ENCODE assay signal across 16 mouse cellular contexts in the genomic region with DNA sequence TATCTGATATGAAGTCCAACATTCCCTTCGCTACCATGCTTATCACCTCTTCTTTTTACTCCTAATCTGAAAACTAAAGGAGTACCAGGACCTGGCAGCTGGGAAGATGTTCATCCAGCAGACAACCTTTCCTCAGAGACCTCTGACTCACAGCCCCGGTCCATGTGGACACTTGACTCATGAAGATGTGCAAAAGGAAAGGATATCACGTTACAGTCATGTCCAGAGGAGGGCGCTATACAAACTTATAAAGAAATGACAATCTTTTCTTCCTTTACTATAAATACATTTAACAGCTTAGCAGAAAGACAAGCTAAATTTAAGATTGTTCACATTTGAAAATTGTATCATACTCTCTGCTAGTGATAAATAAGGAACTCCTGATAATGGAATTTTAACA. TPM values are rescaled to one million over a fixed set of nuclear protein-coding genes. Genes with fewer than 3 reads are reported as not detected.
A peak's percentile ranks its signal among the peaks of the same experiment; 100 is the strongest.
DNase-seq lines count a peak whose midpoint lies in the region; ATAC-seq and TF ChIP-seq lines count a peak whose summit lies in the region.
"Had no signal": no experiment of that assay in that cellular context is flagged by ENCODE, and none has a peak within 500 bp of the region (broad histone marks: within the 10 kb centered on the region; RNA-seq: fewer than 3 reads in every experiment).

No protein-coding gene starts in this region.

- no peak overlapping the region for H3K4me2 ChIP-seq in embryonic facial prominence, embryonic 11.5 days (ENCODE audit: low read depth, low read length)
- H3K4me2 ChIP-seq in lung, postnatal 0 days (replicated peaks; ENCODE audit: low read depth, low read length) = no peak overlapping the region
- H3K4me2 ChIP-seq: embryonic facial prominence, embryonic 15.5 days; heart, embryonic 13.5 days; midbrain, embryonic 15.5 days had no signal

- H3K36me3 ChIP-seq in embryonic facial prominence, embryonic 11.5 days (replicated peaks; ENCODE audit: control insufficient read depth, insufficient read depth, low read depth, low read length) = no peaks in the 10 kb centered on the region; the same call in 1 of the 2 replicates
- peaks cover 75% of the 10 kb centered on the region for H3K36me3 ChIP-seq in embryonic facial prominence, embryonic 10.5 days (replicated peaks)
- H3K36me3 ChIP-seq in lung, postnatal 0 days (ENCODE audit: insufficient read depth, low read length) = peaks cover 5% of the 10 kb centered on the region; the same call in 1 of the 2 replicates
- H3K36me3 ChIP-seq in ES-Bruce4 (ENCODE audit: control insufficient read depth, insufficient read depth, low read length, poor library complexity, severe bottlenecking) = peaks cover 6% of the 10 kb centered on the region; the same call in 1 of the 2 replicates

- no peak for ATAC-seq in embryonic facial prominence, embryonic 11.5 days (replicated peaks; ENCODE audit: insufficient number of reproducible peaks, low FRiP score, low TSS enrichment, low read depth)
- ATAC-seq in lung, postnatal 0 days = no peak
- ATAC-seq: midbrain, embryonic 15.5 days had no signal

- no peak overlapping the region for H3K27ac ChIP-seq in embryonic facial prominence, embryonic 11.5 days (replicated peaks; ENCODE audit: low read depth, low read length)
- no peak overlapping the region for H3K27ac ChIP-seq in embryonic facial prominence, embryonic 10.5 days (replicated peaks)
- no peak overlapping the region for H3K27ac ChIP-seq in lung, postnatal 0 days (ENCODE audit: low read length)
- no peak overlapping the region for H3K27ac ChIP-seq in ES-Bruce4 (ENCODE audit: insufficient read depth, low read length)
- no peak overlapping the region for H3K27ac ChIP-seq in cortical plate, adult 2 months (ENCODE audit: insufficient read depth, low read length)
- H3K27ac ChIP-seq: embryonic facial prominence, embryonic 15.5 days; heart, embryonic 13.5 days; liver, embryonic 14.5 days; midbrain, embryonic 15.5 days had no signal

- intact Hi-C loops in left cerebral cortex, postnatal 36 days (cut with DNase I) = no loop called here

- TF ChIP-seq CTCF in lung, postnatal 0 days (IDR thresholded peaks at IDR 0.05) = peak; percentile 39
- TF ChIP-seq CTCF in ES-Bruce4 (IDR thresholded peaks at IDR 0.05; ENCODE audit: low read depth, low read length) = peak; percentile 2
- TF ChIP-seq CTCF in cortical plate, adult 2 months (IDR thresholded peaks at IDR 0.05; ENCODE audit: extremely low read depth, insufficient read depth, low read length) = 0 out of 2 replicates have a peak, but pooled peaks have one; percentile 2

- H3K9ac ChIP-seq in embryonic facial prominence, embryonic 11.5 days (replicated peaks; ENCODE audit: low read length) = no peak overlapping the region
- H3K9ac ChIP-seq in lung, postnatal 0 days (replicated peaks; ENCODE audit: low read depth) = no peak overlapping the region
- H3K9ac ChIP-seq in ES-Bruce4 (ENCODE audit: low read depth, poor library complexity, severe bottlenecking) = no peak overlapping the region
- H3K9ac ChIP-seq: embryonic facial prominence, embryonic 15.5 days; heart, embryonic 13.5 days; liver, embryonic 14.5 days; midbrain, embryonic 15.5 days had no signal

- no peaks in the 10 kb centered on the region for H3K27me3 ChIP-seq in embryonic facial prominence, embryonic 11.5 days (ENCODE audit: control insufficient read depth, insufficient read depth, low read length)
- H3K27me3 ChIP-seq in embryonic facial prominence, embryonic 10.5 days (replicated peaks; ENCODE audit: low read depth, poor library complexity, severe bottlenecking) = no peaks in the 10 kb centered on the region
- no peaks in the 10 kb centered on the region for H3K27me3 ChIP-seq in lung, postnatal 0 days (replicated peaks; ENCODE audit: insufficient read depth, low read length)
- no peaks in the 10 kb centered on the region for H3K27me3 ChIP-seq in ES-Bruce4 (ENCODE audit: control insufficient read depth, insufficient read depth, low read length, poor library complexity, severe bottlenecking)
- H3K27me3 ChIP-seq: embryonic facial prominence, embryonic 15.5 days; heart, embryonic 13.5 days; midbrain, embryonic 15.5 days had no signal

- TF ChIP-seq EP300 in lung, postnatal 0 days (IDR thresholded peaks at IDR 0.05) = no peak
- TF ChIP-seq EP300 in ES-Bruce4 (IDR thresholded peaks at IDR 0.05; ENCODE audit: insufficient read depth, low read depth, low read length) = no peak

- no peak for TF ChIP-seq POLR2A in ES-Bruce4 (IDR thresholded peaks at IDR 0.05; ENCODE audit: insufficient read depth, low read length)
- TF ChIP-seq POLR2A in cortical plate, adult 2 months (IDR thresholded peaks at IDR 0.05; ENCODE audit: extremely low read depth, insufficient read depth, low read length) = no peak

- no peak overlapping the region for H3K4me3 ChIP-seq in embryonic facial prominence, embryonic 11.5 days (ENCODE audit: low read depth, low read length)
- H3K4me3 ChIP-seq in embryonic facial prominence, embryonic 10.5 days = no peak overlapping the region
- H3K4me3 ChIP-seq in lung, postnatal 0 days (ENCODE audit: low read depth, low read length) = no peak overlapping the region
- H3K4me3 ChIP-seq in ES-Bruce4 (ENCODE audit: low read depth, low read length) = no peak overlapping the region
- H3K4me3 ChIP-seq in cortical plate, adult 2 months (ENCODE audit: insufficient read depth, low read length) = no peak overlapping the region
- H3K4me3 ChIP-seq: embryonic facial prominence, embryonic 15.5 days; heart, embryonic 13.5 days; midbrain, embryonic 15.5 days had no signal

- DNase-seq in embryonic facial prominence, embryonic 11.5 days (ENCODE audit: low spot score) = peak; percentile 17
- DNase-seq in embryonic facial prominence, embryonic 10.5 days (ENCODE audit: low spot score) = no peak
- DNase-seq in lung, postnatal 0 days (ENCODE audit: low spot score) = peak; percentile 28
- no peak for DNase-seq in lung, postnatal 25 days (ENCODE audit: low spot score)
- DNase-seq in left cerebral cortex, postnatal 36 days (ENCODE audit: low spot score in 2 of 2) = no peak
- DNase-seq in layer of hippocampus, adult 8-10 months (ENCODE audit: low spot score in 2 of 2) = no peak
- DNase-seq: cerebellum, adult 11 months; kidney, adult 11 months; layer of hippocampus, postnatal 36 days had no signal

- 76% methylated on average over 4 of the region's 4 CpGs for WGBS in embryonic facial prominence, embryonic 11.5 days
- WGBS in embryonic facial prominence, embryonic 10.5 days = 78% methylated on average over 4 of the region's 4 CpGs
- WGBS in lung, postnatal 0 days = 76% methylated on average over 4 of the region's 4 CpGs

- no peaks in the 10 kb centered on the region for H3K4me1 ChIP-seq in embryonic facial prominence, embryonic 11.5 days (ENCODE audit: control insufficient read depth, insufficient read depth, low read length)
- H3K4me1 ChIP-seq in embryonic facial prominence, embryonic 10.5 days = no peaks in the 10 kb centered on the region
- H3K4me1 ChIP-seq in lung, postnatal 0 days (ENCODE audit: insufficient read depth, low read depth, low read length) = no peaks in the 10 kb centered on the region; the same call in 1 of the 2 replicates
- H3K4me1 ChIP-seq in ES-Bruce4 (ENCODE audit: control insufficient read depth, insufficient read depth, low read length) = no peaks in the 10 kb centered on the region
- H3K4me1 ChIP-seq in cortical plate, adult 2 months (ENCODE audit: control insufficient read depth, insufficient read depth, low read length) = no peaks in the 10 kb centered on the region; the same call in 1 of the 2 replicates
- H3K4me1 ChIP-seq: embryonic facial prominence, embryonic 15.5 days; midbrain, embryonic 15.5 days had no signal

- no peaks in the 10 kb centered on the region for H3K9me3 ChIP-seq in embryonic facial prominence, embryonic 11.5 days (replicated peaks; ENCODE audit: control insufficient read depth, low read length)
- H3K9me3 ChIP-seq in embryonic facial prominence, embryonic 10.5 days = no peaks in the 10 kb centered on the region
- H3K9me3 ChIP-seq in lung, postnatal 0 days (ENCODE audit: low read length) = no peaks in the 10 kb centered on the region
- H3K9me3 ChIP-seq in ES-Bruce4 (replicated peaks; ENCODE audit: control insufficient read depth, insufficient read depth, low read length, poor library complexity, severe bottlenecking) = no peaks in the 10 kb centered on the region
- H3K9me3 ChIP-seq: embryonic facial prominence, embryonic 15.5 days; heart, embryonic 13.5 days; midbrain, embryonic 15.5 days had no signal

RNA-seq across cellular contexts. Expression of a gene that starts 36.4 kb away (rescaled TPM):
- polyA plus RNA-seq in embryonic facial prominence, embryonic 11.5 days (2014; fragmentation: Nextera tagmentation; extraction: Ambion mirVana) = not detected in 2 replicates
- polyA plus RNA-seq in embryonic facial prominence, embryonic 10.5 days (2016; fragmentation: Nextera tagmentation; extraction: Ambion mirVana) = not detected in 2 replicates
- polyA plus RNA-seq in lung, postnatal 0 days (2015; fragmentation: Nextera tagmentation; extraction: Ambion mirVana) = not detected in 2 replicates
- polyA plus RNA-seq in ES-Bruce4 (2011; ENCODE audit: insufficient read depth, insufficient read length, low read depth, missing spikeins) = not detected in 2 replicates
- not detected in 2 replicates for polyA plus RNA-seq in cortical plate, adult 2 months (2012; rRNA removed)
- not detected for total RNA-seq in left cerebral cortex, postnatal 36 days (2021)
- total RNA-seq in layer of hippocampus, adult 8-10 months (2022) = not detected
- total RNA-seq: layer of hippocampus, postnatal 36 days had no signal
- polyA plus RNA-seq: embryonic facial prominence, embryonic 15.5 days; heart, embryonic 13.5 days; liver, embryonic 14.5 days; midbrain, embryonic 15.5 days; stomach, embryonic 14.5 days had no signal

Comparison
In these comparisons a context has a peak if more than half of its experiments do, and no peak if none do; other contexts are left out.
1. DNase-seq: peak in embryonic facial prominence, embryonic 11.5 days (single experiment) and lung, postnatal 0 days (single experiment); none in embryonic facial prominence, embryonic 10.5 days (single experiment), lung, postnatal 25 days (single experiment), left cerebral cortex, postnatal 36 days (0 of 2) and layer of hippocampus, adult 8-10 months (0 of 2).
2. Peak in every context shown above with its lines, with median percentiles within 50 percentile points of each other: CTCF ChIP-seq.